Mouse (Mus musculus): ENCODE results near the gene Gpr39.

DNA sequence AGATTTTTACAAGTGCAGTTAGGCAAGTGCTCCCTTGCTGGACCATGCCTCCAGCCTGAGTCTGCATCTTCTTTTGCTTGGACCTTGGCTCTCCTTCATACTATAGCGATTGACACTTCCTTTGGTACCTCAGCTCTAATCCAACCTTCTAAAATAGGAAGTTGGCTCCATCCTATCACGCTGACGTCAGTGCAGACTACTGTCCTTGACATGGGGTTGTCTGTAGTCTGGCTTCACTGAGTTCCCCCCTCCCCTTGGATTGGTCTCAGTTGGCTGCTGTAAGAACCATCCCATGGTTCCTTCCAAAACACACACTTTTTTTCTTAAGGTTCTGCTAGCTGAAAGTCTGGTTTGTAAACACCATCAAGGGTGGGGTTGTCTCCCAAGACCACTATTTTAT is 7.6 kb downstream of the Gpr39 start:
- TF ChIP-seq EP300 (IDR thresholded peaks at IDR 0.05; ENCODE audit: insufficient read depth, low read depth, low read length), result no peak
- TF ChIP-seq POLR2A (IDR thresholded peaks at IDR 0.05; ENCODE audit: insufficient read depth, low read depth, low read length), result no peak

Data from heart, adult 2 months (tissue).